Mouse (Mus musculus) CD8-positive naive resting alpha-beta T cell, adult 2 months (primary cell): ENCODE data around the gene C87977.
"Not testable (repeated sequence)": the region's sequence is repeated elsewhere in the genome, so short reads cannot be mapped to it uniquely, and the experiment has no call there.

Experiments
- DNase-seq, 2 experiments: peaks; one replicate each; pipeline ENCODE4 v3.0.0; 2022; ENCODE audit warnings: low read depth in 2 of 2, low spot score in 2 of 2

Gene C87977

DNA sequence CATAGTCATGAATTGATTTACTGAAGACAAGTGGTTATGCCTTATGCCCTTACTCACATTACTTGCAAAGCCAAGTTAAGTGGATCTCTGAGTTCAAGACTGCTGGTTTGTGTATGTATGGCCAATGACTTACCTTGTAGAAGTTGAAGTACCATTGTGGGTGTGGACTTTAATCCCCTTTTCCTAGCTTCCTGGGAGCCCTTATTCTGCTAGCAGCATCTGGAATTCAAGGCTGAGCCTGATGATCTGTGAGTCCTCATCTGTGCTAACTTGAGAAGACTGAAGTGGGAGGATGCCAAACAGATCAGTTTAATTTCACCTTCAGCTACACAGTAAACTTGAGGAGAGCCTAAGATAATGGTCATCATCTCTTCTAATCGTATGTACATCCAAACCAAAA, at the start of gene C87977:
C87977 (minus strand) TSS at position 101 of the 400 bp plus-strand sequence.
- not testable (repeated sequence) for DNase-seq

DNA sequence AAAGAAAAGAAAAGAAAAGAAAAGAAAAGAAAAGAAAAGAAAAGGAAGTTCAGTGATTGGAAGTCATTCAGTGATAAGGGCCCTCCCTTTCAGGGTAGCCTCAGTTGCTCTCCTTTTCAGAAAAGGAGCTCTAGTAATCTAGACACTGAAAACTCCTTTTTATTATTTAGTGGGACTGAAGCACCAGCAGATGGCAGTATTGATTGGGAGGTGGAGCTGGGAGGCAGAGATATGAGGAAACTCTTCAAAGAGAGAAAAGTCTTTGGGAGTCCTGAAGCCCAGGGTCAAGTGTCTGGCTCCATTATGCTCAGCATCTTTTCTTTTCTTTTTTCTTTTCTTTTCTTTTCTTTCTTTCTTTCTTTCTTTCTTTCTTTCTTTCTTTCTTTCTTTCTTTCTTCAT, 41.6 kb upstream of the C87977 start:
- DNase-seq, result not testable (repeated sequence)

DNA sequence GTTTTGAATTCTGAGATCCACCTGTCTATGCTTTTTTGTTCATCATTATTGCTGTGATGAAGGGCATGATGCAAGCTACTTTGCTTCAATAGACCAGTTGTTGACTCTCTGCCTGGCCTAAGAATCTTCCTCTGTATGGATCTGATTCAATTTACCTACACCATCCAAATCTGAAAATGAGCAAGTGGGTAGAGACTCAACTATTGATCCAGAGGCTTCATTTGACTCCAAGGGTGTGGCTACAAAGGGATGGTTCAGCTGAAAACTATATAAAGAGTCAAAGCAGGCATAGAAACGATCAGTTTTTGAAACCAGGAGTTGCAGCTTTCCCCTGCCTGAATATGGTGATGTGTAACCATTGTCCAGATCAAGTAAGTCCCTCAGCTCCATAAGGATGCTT, 22.7 kb downstream of the C87977 start, which contains the start of gene Oog2:
Oog2 (plus strand) TSS at position 301 of the 400 bp plus-strand sequence.
- no peak for DNase-seq

DNA sequence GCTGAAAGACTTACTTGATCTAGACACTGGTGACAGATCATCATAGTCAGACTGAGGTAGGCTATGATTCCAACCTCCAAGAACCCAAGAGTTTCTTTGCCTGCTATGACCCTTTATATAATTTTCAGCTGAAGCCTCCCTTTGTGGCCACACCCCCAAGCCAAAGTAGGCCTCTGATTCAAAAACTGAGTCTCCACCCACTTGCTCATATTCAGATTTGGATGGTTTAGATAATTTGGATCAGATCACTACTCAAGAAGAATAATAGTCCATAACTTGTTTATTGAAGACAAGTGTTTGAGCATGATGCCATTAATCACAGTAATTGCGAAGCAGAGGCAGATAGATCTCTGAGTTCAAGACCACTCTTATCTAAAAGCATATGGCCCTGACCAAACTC, 50.6 kb downstream of the C87977 start, which contains the start of gene Oog3:
Oog3 (minus strand) TSS at position 101 of the 400 bp plus-strand sequence.
- no peak for DNase-seq
